Mouse (Mus musculus) large intestine, adult 2 months (tissue): Measurements from ENCODE around the gene Ciapin1. TPM values are rescaled to one million over a fixed set of nuclear protein-coding genes. Genes with fewer than 3 reads are reported as not detected.

Experiments
- DNase-seq: peaks from one replicate; pipeline ENCODE4 v3.0.0-alpha.2; 2012; ENCODE audit warnings: low read depth, low spot score
- WGBS: fragments of 180-500 bp; shearing (Covaris S2); methylation state at CpG from one replicate; pipeline ENCODE4 v1.1.7; 2018; 5-methylcytosine and 5-hydroxymethylcytosine counted together
- polyA plus RNA-seq: library from polyadenylated mRNA; depleted of rRNA; stranded (reverse); fragments of >200 nt; gene quantifications from 2 replicates; pipeline ENCODE4 v1.2.3, GENCODE M21; 2012

Ciapin1 gene
- polyA plus RNA-seq, 1 experiment = 44.8 TPM

GRCm38 (mm10) chr8:94785247-94785985 lies 52.7 kb downstream of the Ciapin1 start:
- no peak for DNase-seq

GRCm38 (mm10) chr8:94783890-94784289 lies 54.3 kb downstream of the Ciapin1 start:
- 69% methylated on average over 4 of the region's 4 CpGs for WGBS
- no peak for DNase-seq

More at GRCm38 (mm10) chr8:94785247-94785985, 52.7 kb downstream of the Ciapin1 start:
- WGBS = 25% methylated on average over 12 of the region's 12 CpGs

DNA sequence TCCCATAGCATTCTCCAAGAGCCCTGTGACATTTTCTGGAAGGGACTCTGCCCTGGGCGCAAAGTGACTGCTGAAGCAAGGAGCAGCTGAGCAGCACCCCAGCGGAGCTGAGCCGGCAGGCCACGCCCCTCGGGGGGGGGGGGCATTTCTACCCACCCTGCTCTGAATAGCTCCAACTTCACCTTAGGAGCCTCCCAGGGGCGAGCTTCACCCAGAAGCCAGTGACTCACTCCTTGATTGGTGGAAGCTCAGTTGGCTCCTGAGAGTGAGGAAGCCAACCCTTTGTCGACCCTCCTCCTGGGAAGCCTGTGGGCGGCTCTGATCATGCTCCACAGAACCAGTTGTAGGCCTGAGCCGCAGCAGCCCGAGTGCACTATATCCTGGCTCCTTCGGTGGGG lies 56.3 kb downstream of the Ciapin1 start:
- no peak for DNase-seq
- 16% methylated on average over 11 of the region's 11 CpGs for WGBS

DNA sequence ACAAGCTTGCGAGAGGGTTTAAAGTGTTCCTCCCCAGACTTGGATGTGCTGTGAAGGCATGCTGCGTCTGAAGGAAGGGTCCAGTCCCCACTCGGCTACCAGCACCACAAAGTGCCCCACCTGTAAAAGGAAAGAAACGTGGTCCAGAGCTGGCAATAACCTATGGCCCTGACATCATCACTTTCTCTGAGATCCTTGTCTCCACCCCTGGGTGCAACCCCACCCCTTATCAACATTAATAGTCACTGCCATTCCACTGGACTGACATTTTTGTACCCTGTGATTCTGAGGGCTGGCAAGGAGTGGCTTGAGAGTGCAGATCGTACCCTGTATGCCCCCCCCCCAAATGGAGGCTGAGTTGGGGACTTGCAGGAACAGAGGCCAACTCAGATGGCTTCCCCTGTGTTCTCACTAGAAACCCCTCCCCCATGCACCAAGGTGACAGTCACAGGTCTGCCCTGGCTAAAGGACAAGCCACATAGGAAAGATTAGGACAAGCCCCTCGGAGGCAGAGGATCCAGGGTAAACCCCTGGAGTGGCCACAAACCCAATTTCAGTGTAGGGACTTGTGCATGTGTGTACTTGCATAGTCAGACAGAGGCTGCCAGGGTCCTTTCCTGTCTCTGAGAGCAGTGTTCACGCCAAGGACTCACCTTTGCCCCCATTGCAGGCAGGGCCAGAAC lies 56.9 kb downstream of the Ciapin1 start:
- 34% methylated on average over 7 of the region's 7 CpGs for WGBS

DNA sequence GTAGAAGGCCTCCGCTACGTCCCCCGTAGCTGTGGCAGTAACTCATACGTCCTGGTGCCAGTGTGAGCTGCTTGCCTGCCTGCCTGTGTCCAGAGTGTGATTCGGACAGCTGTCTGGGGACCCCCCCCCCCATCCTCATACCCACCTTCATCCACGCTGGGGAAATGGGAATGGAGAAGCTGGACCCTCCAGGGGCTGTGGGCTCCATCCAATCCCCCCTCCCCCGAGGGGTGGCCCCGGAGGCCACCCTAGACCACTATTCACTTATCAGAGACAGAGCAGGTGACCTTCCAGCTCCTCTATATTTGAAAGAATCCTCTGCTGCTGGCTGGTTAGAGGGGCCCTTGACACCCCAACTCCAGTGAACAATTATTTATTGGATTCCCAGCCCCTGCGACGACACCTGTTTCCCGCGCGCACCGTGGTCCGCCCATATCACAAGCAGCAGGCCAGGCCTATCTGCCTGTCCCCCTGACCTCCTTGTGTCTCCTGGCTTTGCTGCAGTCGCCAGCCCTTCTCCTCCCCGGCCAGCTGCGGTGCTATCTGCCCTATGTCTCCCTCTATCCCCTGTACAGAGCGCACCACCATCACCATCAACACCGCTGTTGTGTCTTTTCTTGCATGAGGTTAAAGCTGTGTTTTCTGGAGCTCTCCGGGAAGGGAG lies 57.5 kb downstream of the Ciapin1 start:
- no peak for DNase-seq
- WGBS = 90% methylated on average over 21 of the region's 21 CpGs

More for the DNA sequence above, 56.9 kb downstream of the Ciapin1 start:
- no peak for DNase-seq

GRCm38 (mm10) chr8:94779534-94780294 lies 58.4 kb downstream of the Ciapin1 start:
- DNase-seq = no peak
- 93% methylated on average over 16 of the region's 16 CpGs for WGBS

DNA sequence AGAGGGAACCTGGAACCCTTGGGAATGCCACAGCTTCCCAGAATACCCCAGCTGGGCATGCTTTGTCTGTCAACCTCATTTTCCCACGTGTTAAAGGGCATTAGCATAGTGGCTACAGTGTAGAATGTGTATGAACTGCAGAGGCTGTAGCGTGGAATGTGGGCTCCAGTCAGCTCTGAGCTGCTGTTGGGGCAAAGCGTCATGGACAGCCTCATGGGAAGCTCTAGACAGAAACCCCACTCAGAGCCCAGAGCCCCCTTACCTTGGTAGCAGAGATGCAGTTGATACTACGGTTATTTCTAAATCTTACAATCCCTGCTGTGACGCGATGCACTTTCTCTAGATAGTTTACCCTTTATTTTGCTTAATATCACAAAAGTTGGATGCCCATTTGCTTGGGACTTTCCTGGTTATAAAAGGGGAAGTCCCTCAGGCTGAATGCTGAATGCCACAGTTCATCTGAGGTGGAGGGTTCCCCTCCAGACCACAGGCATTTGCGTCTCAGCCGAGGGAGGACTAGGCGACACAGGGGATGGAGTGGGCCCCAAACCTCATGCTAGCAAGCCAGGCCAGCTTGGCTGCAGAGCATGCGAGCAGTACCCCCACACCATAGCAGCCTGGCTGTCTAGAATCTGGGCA lies 59.1 kb downstream of the Ciapin1 start:
- DNase-seq = no peak

GRCm38 (mm10) chr8:94778473-94778872 lies 59.7 kb downstream of the Ciapin1 start:
- 6% methylated on average over 5 of the region's 5 CpGs for whole genome bisulfite sequencing

More for the DNA sequence above, 59.1 kb downstream of the Ciapin1 start:
- WGBS = 43% methylated on average over 10 of the region's 10 CpGs

DNA sequence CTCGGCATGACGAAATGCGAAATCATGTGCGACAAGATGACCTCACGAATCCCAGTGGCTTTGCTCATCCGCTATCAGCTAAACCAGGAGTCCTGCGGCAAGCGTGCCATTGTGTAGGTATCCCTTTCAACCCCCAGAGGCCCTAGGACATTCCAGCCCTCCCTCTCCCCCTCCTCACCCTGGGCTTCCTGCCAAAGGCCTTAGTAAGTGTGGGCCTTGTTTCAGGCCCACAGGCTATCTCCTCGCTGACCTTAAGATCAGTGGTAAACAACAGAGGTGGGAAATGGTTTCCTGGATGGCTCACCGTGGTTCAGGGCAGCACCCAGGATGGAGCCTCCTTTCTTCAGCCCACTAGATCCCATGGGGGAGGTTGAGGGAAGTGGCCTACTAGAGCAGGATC lies 60.1 kb downstream of the Ciapin1 start:
- DNase-seq = no peak
- WGBS = 75% methylated on average over 10 of the region's 10 CpGs

More at GRCm38 (mm10) chr8:94778473-94778872, 59.7 kb downstream of the Ciapin1 start:
- no peak for DNase-seq

DNA sequence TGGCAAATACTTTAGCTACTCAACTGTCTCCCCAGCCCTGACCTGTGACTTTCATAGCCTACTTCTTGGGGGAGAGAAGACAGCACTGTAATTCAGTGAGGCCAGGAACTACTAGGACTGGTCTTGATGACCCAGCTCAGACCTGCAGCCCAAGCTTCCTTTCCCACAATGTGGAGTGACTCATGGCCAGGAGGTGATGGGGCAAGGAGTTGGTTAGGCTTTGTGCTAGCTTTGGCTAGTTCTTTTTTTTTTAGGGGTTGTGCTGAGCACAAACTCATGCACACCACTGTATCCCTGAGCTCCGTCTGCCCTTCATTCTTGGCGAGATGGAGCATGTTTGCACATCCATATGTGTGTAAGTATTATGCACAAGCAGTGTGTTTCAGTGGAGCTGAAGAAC lies 61.8 kb downstream of the Ciapin1 start:
- WGBS = 87% methylated on average over 2 of the region's 2 CpGs
- DNase-seq = no peak

- 76% methylated on average over 1 of the region's 1 CpGs for WGBS
- DNase-seq = no peak
These were observed 63.6 kb downstream of the Ciapin1 start for GRCm38 (mm10) chr8:94774601-94775000.

DNA sequence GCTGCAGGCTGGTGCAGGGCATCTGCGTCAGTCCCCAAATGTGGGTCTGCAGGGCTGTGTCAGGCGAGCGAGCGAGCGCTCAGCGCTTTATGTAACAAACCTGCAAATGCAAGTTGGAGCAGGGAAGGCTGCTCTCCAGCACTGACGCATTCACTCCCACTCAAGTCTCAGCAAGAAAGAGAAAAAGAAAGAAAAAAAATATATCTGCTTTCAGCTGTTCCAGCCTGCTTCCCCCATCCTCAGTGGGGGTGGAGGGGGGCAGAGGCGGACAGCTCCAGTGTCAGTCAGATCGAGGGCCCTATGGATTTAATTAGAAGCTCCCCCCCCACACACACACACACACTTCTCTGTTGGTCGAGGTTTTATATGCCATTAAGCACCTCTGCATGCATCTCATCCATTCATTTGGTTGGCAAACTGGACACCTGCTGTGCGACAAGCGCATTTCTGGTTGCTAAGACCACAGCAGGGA lies 64.4 kb downstream of the Ciapin1 start:
- DNase-seq = no peak
- 83% methylated on average over 12 of the region's 12 CpGs for WGBS

GRCm38 (mm10) chr8:94773048-94773447 lies 65.1 kb downstream of the Ciapin1 start:
- 77% methylated on average over 6 of the region's 6 CpGs for WGBS

GRCm38 (mm10) chr8:94771941-94772670 lies 66.1 kb downstream of the Ciapin1 start, which contains the start of gene Cx3cl1:
Gene Cx3cl1, plus strand, starts transcription at chr8:94772009.
- DNase-seq = no peak
- 2% methylated on average over 38 of the region's 38 CpGs for WGBS

More at GRCm38 (mm10) chr8:94773048-94773447, 65.1 kb downstream of the Ciapin1 start:
- no peak for DNase-seq

DNA sequence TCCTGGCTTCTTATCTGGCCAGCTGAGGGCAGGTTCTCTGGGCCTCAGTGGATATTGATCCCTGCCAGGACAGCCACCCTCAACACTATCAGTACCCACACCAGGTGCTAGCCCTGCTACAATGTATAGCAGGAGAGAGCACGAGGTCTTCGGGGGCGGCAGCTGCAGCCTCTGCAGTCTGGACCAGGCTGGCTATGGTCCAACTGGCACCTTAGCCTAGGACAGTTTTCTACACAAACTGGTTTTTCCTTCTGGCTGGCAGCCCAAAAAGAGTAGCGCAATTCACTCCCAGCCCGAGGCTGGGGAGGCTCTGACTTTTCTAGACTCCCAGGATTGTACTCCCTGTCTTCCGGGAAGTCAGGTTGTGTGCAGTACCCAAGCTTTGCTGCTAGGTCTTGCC lies 67.2 kb downstream of the Ciapin1 start:
- DNase-seq = no peak
- 10% methylated on average over 6 of the region's 6 CpGs for WGBS
